Mouse (Mus musculus) cerebellum, postnatal 14 days (tissue): ENCODE measurements around the gene Coil.

ENCODE experiments used
- DNase-seq, 2 experiments: peaks; one replicate each; pipeline ENCODE4 v3.0.0; 2021; ENCODE audit warnings: mixed read lengths in 2 of 2

The Coil gene

GRCm38 (mm10) chr11:88970202-88970732 is at the start of gene Coil:
Coil (plus strand) TSS chr11:88970252.
- peak in 1 of 2 experiments; percentile 36 for DNase-seq

GRCm38 (mm10) chr11:88926566-88926965 is 43.5 kb upstream of the Coil start:
- DNase-seq = no peak

GRCm38 (mm10) chr11:88931692-88932530 is 38.1 kb upstream of the Coil start:
- DNase-seq = no peak

- no peak for DNase-seq
These were observed 37.0 kb upstream of the Coil start for GRCm38 (mm10) chr11:88933030-88933429.

GRCm38 (mm10) chr11:88934089-88935000 is 35.7 kb upstream of the Coil start:
- DNase-seq = no peak

GRCm38 (mm10) chr11:88937886-88938285 is 32.2 kb upstream of the Coil start:
- DNase-seq = no peak

- DNase-seq = no peak
These were observed 31.3 kb upstream of the Coil start for GRCm38 (mm10) chr11:88938770-88939169.

GRCm38 (mm10) chr11:88939634-88940033 is 30.4 kb upstream of the Coil start:
- DNase-seq = no peak

- DNase-seq = no peak
These were observed 28.6 kb upstream of the Coil start for GRCm38 (mm10) chr11:88941489-88941888.

- peak; percentile 30 to 52 for DNase-seq
These were observed 24.0 kb upstream of the Coil start for GRCm38 (mm10) chr11:88945971-88946585.

GRCm38 (mm10) chr11:88948896-88949295 is 21.2 kb upstream of the Coil start:
- DNase-seq = no peak

GRCm38 (mm10) chr11:88949802-88950639 is 20.0 kb upstream of the Coil start:
- no peak for DNase-seq

- no peak for DNase-seq
These were observed 19.3 kb upstream of the Coil start for GRCm38 (mm10) chr11:88950640-88951250.

GRCm38 (mm10) chr11:88951576-88951975 is 18.5 kb upstream of the Coil start:
- DNase-seq = no peak

GRCm38 (mm10) chr11:88952117-88952516 is 17.9 kb upstream of the Coil start:
- DNase-seq = no peak

- no peak for DNase-seq
These were observed 16.5 kb upstream of the Coil start for GRCm38 (mm10) chr11:88953582-88953981.

- DNase-seq = peak in 1 of 2 experiments; percentile 20
These were observed 15.2 kb upstream of the Coil start for GRCm38 (mm10) chr11:88954803-88955202.

GRCm38 (mm10) chr11:88955217-88955969 is 14.7 kb upstream of the Coil start, which contains the start of gene Scpep1:
Scpep1 (minus strand) TSS chr11:88955465.
- peak; percentile 97 to 98 for DNase-seq

GRCm38 (mm10) chr11:88958851-88959250 is 11.2 kb upstream of the Coil start:
- no peak for DNase-seq

GRCm38 (mm10) chr11:88966881-88967361 is 3.1 kb upstream of the Coil start, which contains the start of gene Elobl:
Elobl (minus strand) TSS chr11:88966931.
- DNase-seq = no peak
